Mouse (Mus musculus): ENCODE data around the gene Psmb3.

Psmb3 gene

DNA sequence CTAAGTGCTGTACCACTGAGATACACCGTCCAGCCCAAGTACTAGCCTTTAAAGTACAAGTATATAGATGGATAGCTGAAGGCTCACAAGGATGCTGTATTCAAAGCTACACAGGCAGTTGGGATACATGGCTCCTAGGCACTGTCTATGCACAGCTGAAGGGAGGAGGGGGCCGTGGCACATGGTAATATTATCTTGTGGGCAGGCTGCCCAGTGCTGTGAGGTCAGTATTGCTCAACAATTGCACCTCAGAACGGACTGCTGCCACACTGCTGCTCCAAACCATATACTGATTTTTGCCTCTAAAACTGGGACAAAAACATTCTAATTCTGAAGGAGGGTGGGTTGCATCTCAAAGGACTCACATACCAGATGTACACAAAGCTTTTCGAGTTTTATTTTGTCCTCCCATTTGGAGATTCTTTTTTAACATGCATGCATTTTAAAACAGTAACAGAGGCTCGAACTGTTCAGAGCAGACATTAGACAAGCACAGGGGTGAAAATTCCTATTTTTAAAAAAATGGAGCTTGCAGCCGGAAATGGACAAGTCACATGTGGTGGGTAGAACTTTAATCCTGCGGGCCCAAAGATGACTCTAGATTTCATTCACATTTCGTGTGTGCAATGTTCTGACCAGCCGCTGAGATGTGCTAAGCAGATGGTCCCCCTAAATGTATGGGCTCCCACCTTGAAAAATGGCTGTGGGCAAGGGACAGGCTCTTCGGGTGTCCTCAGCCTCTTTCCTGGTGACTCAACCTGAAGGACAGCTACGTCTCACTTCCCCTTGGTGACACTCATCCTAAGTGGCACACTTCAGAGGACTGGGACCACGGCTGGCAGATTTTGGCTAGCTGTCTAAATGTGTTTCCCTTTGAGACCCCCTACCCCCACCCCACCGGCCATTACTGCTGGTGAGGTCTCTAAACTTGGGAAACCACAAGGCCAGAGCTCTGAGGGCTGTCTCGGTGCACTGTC, 11.9 kb downstream of the Psmb3 start:
- in situ Hi-C loops (cut with MboI, MseI), result no loop called here

GRCm38 (mm10) chr11:97716021-97716420, 12.8 kb downstream of the Psmb3 start:
- in situ Hi-C loops (cut with MboI, MseI), result no loop called here

GRCm38 (mm10) chr11:97717369-97718280, 14.4 kb downstream of the Psmb3 start:
- in situ Hi-C loops (cut with MboI, MseI), result no loop called here

GRCm38 (mm10) chr11:97718281-97718860, 15.2 kb downstream of the Psmb3 start:
- in situ Hi-C loops (cut with MboI, MseI), result no loop called here

DNA sequence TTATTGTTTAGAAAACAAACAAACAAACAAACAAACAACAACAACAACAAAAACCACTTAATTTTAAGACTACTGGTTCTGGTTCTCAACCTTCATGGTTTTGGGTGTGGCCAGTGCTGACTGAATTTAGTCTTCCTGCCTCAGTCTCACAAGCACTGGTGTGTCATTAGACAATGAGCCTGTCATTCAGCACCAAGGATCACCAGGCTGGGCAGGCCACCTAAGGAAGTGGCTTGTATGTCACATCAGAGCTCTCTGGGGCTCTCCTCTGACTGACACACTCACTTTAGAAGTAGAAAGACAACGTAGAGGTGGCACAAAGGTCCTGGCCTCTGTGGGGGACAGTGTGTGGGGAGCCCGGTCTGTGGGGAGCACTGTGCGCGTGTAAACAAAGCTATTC, 15.8 kb downstream of the Psmb3 start:
- in situ Hi-C loops (cut with MboI, MseI), result no loop called here

- in situ Hi-C loops (cut with MboI, MseI), result no loop called here
Observed at GRCm38 (mm10) chr11:97721338-97721737, 18.1 kb downstream of the Psmb3 start.

- in situ Hi-C loops (cut with MboI, MseI), result no loop called here
Observed at GRCm38 (mm10) chr11:97723709-97724108, 20.5 kb downstream of the Psmb3 start.

DNA sequence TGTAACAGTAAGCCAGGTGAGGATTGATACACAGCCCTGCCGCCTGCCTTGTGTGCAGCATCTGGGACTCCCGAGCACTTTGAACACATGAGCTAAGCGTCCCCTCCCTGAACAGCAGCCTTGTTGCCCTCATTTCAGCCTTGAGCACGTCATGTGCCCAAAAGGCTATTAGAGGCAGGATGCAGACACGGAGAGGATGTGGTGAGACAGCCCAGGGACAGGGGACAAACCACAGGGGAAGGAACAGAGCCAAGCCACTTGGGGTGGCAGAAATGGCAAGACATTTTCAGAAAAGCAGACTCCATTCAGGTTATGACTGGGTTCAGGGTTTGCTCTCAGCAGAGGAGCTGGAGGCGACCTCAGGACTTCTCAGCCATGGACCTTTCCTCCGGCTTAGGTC, 25.1 kb downstream of the Psmb3 start:
- in situ Hi-C loops (cut with MboI, MseI), result no loop called here

DNA sequence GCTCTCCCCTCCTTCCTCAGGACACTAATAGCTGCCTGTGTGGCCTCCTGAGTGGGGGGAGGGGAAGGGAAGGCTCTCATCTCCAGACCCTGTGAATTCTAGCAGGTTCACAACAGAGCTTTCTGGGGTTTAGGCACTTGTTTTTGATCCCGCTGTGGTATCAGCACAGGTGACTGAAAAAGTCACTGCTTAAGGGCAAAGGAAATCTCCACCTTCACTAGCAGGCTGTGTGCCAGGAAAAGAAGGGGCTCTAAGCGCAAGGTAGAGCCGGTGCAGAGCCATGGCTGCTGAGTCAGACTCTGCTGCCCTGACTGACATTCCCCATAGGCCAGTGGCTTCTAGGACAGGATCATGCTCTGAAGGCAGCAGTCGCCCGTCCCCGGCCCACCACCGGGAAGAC, 25.5 kb downstream of the Psmb3 start:
- in situ Hi-C loops (cut with MboI, MseI), result no loop called here

DNA sequence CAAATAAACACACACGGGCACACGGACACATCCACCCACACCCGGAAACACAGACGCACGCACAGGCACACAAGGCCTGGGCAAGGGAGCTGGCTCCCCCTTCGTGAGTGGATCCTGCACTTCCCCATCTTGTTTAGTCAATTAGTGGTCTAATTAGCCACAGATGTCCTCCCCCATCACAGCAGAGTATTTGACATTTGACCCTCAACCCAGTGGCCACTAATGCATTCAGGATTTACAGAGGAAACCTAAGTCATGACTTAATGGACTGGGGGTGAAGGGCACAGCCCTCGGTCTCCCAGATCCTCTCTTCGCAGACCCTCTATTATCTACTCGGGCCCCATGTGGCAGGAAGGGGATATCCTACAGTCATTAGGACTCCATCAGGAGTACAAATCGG, 30.5 kb downstream of the Psmb3 start:
- in situ Hi-C loops (cut with MboI, MseI), result no loop called here

GRCm38 (mm10) chr11:97734810-97735209, 31.6 kb downstream of the Psmb3 start:
- in situ Hi-C loops (cut with MboI, MseI), result loop anchor here in 1 of 2 experiments (5.0 kb wide), 1 partner anchor 33 kb away; the partner anchor contains the start of genes Pcgf2 and Psmb3

GRCm38 (mm10) chr11:97736645-97737044, 33.4 kb downstream of the Psmb3 start:
- in situ Hi-C loops (cut with MboI, MseI), result loop anchor here in 1 of 2 experiments (5.0 kb wide), 1 partner anchor 34 kb away; the partner anchor contains the start of genes Pcgf2 and Psmb3

- in situ Hi-C loops (cut with MboI, MseI), result loop anchor here in 1 of 2 experiments (5.0 kb wide), 1 partner anchor 35 kb away; the partner anchor contains the start of genes Pcgf2 and Psmb3
Observed at GRCm38 (mm10) chr11:97737600-97737999, 34.4 kb downstream of the Psmb3 start.

GRCm38 (mm10) chr11:97738703-97739102, 35.5 kb downstream of the Psmb3 start:
- in situ Hi-C loops (cut with MboI, MseI), result loop anchor here in 1 of 2 experiments (5.0 kb wide), 1 partner anchor 36 kb away; the partner anchor contains the start of genes Pcgf2 and Psmb3

DNA sequence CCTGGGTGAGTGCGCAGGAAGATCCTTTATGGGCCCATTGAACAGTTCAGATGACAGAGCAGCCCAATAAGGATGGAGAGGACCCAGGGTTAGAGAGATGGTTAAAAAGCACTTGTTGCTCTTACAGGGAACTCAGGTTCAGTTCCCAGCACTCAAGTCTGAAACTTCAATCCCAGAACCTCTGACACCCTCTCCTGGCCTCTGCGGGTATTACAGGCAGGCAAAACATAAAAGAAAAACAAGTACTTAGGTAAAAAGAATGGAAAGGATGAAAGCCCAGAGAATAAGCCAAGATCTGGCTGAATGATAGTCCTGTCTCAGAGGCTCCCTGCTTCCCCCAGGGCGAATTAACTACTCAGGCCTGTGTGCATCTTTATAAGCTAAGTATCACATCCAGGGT, 36.0 kb downstream of the Psmb3 start:
- in situ Hi-C loops (cut with MboI, MseI), result loop anchor here in 1 of 2 experiments (5.0 kb wide), 1 partner anchor 37 kb away; the partner anchor contains the start of genes Pcgf2 and Psmb3

- in situ Hi-C loops (cut with MboI, MseI), result loop anchor here in 1 of 2 experiments (5.0 kb wide), 1 partner anchor 33 kb away; no protein-coding TSS in a partner anchor
Observed at GRCm38 (mm10) chr11:97740190-97740589, 37.0 kb downstream of the Psmb3 start.

- in situ Hi-C loops (cut with MboI, MseI), result loop anchor here in 1 of 2 experiments (5.0 kb wide), 1 partner anchor 35 kb away; no protein-coding TSS in a partner anchor
Observed at GRCm38 (mm10) chr11:97742157-97742556, 39.0 kb downstream of the Psmb3 start.

DNA sequence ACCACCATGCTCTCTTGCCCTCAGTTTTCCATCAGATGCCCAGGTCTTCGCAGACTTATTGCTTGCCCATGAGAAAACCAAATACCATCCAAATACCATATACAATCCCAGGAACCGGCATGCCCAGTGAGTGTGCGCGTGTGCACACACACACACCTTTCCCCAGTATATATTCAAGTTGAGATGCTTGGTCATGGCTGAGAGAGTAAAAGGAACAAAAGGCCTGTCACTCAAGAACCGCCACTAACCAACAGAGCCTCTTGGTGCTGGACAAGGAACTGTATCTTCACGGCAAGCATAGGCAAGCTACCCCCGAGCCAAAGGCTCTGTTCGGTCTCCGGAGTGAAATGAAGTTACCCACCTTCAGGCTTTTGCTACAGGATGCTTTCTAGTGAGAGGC, 39.4 kb downstream of the Psmb3 start:
- in situ Hi-C loops (cut with MboI, MseI), result loop anchor here in 1 of 2 experiments (5.0 kb wide), 1 partner anchor 35 kb away; no protein-coding TSS in a partner anchor

DNA sequence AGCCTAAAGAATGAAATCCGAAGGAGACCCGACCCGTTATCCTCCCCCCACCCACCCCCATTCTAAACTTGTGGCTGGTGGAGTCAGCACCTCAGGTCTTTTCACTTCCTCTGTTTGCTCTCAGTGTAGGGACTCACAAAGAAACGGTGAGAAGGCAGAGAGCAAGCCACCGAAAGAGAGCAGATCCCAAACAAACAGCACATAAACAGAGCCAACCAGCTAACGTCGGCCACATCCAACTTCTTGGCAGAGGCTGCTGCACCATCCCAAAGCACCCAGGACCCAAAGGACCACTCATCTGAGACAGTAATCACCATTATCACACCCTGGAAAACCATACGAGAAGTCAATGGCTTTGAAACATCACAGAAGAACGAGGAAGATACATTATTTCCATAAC, 40.2 kb downstream of the Psmb3 start:
- in situ Hi-C loops (cut with MboI, MseI), result loop anchor here in 1 of 2 experiments (5.0 kb wide), 1 partner anchor 36 kb away; no protein-coding TSS in a partner anchor

DNA sequence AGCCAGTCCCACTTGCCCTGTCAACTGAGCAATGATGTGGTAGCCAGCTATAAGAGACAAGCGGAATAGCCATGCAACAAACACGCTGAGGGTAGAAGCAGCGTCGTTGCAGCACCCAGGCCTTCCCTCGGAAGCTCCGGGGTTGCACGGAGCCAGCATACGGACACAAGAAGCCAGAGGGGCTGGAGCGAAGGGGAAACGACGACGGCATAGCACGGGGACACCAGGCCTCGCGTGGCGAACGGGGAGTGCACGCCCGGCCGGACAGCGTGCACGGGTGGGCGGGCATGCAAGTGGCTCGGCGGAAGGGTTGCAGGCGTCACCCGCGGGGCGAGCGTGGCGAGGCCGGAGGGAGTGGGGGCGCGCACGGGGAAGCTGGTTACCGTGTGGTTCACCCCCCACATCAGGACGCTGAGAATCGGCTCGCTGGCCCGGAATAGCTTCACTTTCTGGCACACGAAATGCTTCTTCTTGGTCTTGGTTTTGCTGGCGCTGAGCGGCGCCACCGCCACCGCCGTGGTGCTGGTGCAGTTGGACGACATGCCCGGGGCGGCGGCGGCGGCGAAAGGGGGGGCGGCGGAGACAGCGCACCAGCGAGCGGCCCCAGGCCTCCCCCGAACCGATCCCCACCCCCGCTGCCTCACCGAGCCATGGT, 41.0 kb downstream of the Psmb3 start, which contains the start of gene Pip4k2b:
TSS of gene Pip4k2b (minus strand) at position 642 of the 655 bp plus-strand sequence.
- in situ Hi-C loops (cut with MboI, MseI), result loop anchor here in 1 of 2 experiments (5.0 kb wide), 1 partner anchor 37 kb away; no protein-coding TSS in a partner anchor
